Mouse (Mus musculus): Measurements from ENCODE around the gene Ppm1l. TPM values are rescaled to one million over a fixed set of nuclear protein-coding genes. Genes with fewer than 3 reads are reported as not detected.

Ppm1l gene
- polyA plus RNA-seq, 1 experiment = 4.0 TPM

GRCm38 (mm10) chr3:69352194-69352593 is 35.5 kb downstream of the Ppm1l start:
- TF ChIP-seq GATA1 (IDR thresholded peaks at IDR 0.05; ENCODE audit: low read length) = no peak

GRCm38 (mm10) chr3:69354681-69355080 is 38.0 kb downstream of the Ppm1l start:
- TF ChIP-seq GATA1 (IDR thresholded peaks at IDR 0.05; ENCODE audit: low read length) = no peak

GRCm38 (mm10) chr3:69356078-69356665 is 39.5 kb downstream of the Ppm1l start:
- TF ChIP-seq GATA1 (IDR thresholded peaks at IDR 0.05; ENCODE audit: low read length) = no peak

GRCm38 (mm10) chr3:69356781-69357180 is 40.1 kb downstream of the Ppm1l start:
- TF ChIP-seq GATA1 (IDR thresholded peaks at IDR 0.05; ENCODE audit: low read length) = no peak

GRCm38 (mm10) chr3:69357897-69358619 is 41.4 kb downstream of the Ppm1l start:
- TF ChIP-seq GATA1 (IDR thresholded peaks at IDR 0.05; ENCODE audit: low read length) = no peak

- no peak for TF ChIP-seq GATA1 (IDR thresholded peaks at IDR 0.05; ENCODE audit: low read length)
These were observed 41.9 kb downstream of the Ppm1l start for GRCm38 (mm10) chr3:69358620-69358964.

- TF ChIP-seq GATA1 (IDR thresholded peaks at IDR 0.05; ENCODE audit: low read length) = no peak
These were observed 43.7 kb downstream of the Ppm1l start for GRCm38 (mm10) chr3:69360263-69360895.

- no peak for TF ChIP-seq GATA1 (IDR thresholded peaks at IDR 0.05; ENCODE audit: low read length)
These were observed 45.1 kb downstream of the Ppm1l start for GRCm38 (mm10) chr3:69361487-69362349.

GRCm38 (mm10) chr3:69362350-69362790 is 45.7 kb downstream of the Ppm1l start:
- no peak for TF ChIP-seq GATA1 (IDR thresholded peaks at IDR 0.05; ENCODE audit: low read length)

GRCm38 (mm10) chr3:69362906-69363305 is 46.2 kb downstream of the Ppm1l start:
- TF ChIP-seq GATA1 (IDR thresholded peaks at IDR 0.05; ENCODE audit: low read length) = no peak

GRCm38 (mm10) chr3:69364151-69364550 is 47.5 kb downstream of the Ppm1l start:
- TF ChIP-seq GATA1 (IDR thresholded peaks at IDR 0.05; ENCODE audit: low read length) = no peak

- no peak for TF ChIP-seq GATA1 (IDR thresholded peaks at IDR 0.05; ENCODE audit: low read length)
These were observed 51.3 kb downstream of the Ppm1l start for GRCm38 (mm10) chr3:69367916-69368315.

GRCm38 (mm10) chr3:69372731-69373130 is 56.1 kb downstream of the Ppm1l start:
- no peak for TF ChIP-seq GATA1 (IDR thresholded peaks at IDR 0.05; ENCODE audit: low read length)

GRCm38 (mm10) chr3:69373544-69374306 is 57.1 kb downstream of the Ppm1l start:
- TF ChIP-seq GATA1 (IDR thresholded peaks at IDR 0.05; ENCODE audit: low read length) = no peak

GRCm38 (mm10) chr3:69374538-69374937 is 57.9 kb downstream of the Ppm1l start:
- no peak for TF ChIP-seq GATA1 (IDR thresholded peaks at IDR 0.05; ENCODE audit: low read length)
